ENCODE assay signal across 24 mouse cellular contexts in genomic region chr10:95298504-95298903, GRCm38 (mm10). TPM values are rescaled to one million over a fixed set of nuclear protein-coding genes. Genes with fewer than 3 reads are reported as not detected.
DNase-seq lines count a peak whose midpoint lies in the region; ATAC-seq and TF ChIP-seq lines count a peak whose summit lies in the region.
"Had no signal": no experiment of that assay in that cellular context is flagged by ENCODE, and none has a peak within 500 bp of the region (broad histone marks: within the 10 kb centered on the region; RNA-seq: fewer than 3 reads in every experiment).

No protein-coding gene starts in this region.

- in situ Hi-C loops in CH12.LX (cut with MboI; ENCODE audit: low pct_ligation_motif_present, low pct_unique_long_range_greater_than_20kb, low sequenced_read_pairs) = loop anchor here (5.0 kb wide), 1 partner anchor 36 kb away; no protein-coding TSS in a partner anchor

- H3K4me1 ChIP-seq in hindbrain, embryonic 16.5 days (ENCODE audit: control insufficient read depth, insufficient read depth, low read depth, low read length) = peaks cover 7% of the 10 kb centered on the region; the same call in 1 of the 2 replicates
- 0 out of 2 replicates have a peak, but pooled peaks cover 5% of the 10 kb centered on the region for H3K4me1 ChIP-seq in hindbrain, embryonic 14.5 days (replicated peaks; ENCODE audit: control insufficient read depth, insufficient read depth, low read length)
- H3K4me1 ChIP-seq in CH12.LX (ENCODE audit: control insufficient read depth in 1 of 2, insufficient read depth in 2 of 2) = peaks cover 34 to 59% of the 10 kb centered on the region in 2 experiments
- H3K4me1 ChIP-seq: intestine, embryonic 15.5 days had no signal

- H3K4me3 ChIP-seq in hindbrain, embryonic 16.5 days (ENCODE audit: low read length) = no peak overlapping the region
- H3K4me3 ChIP-seq in hindbrain, embryonic 14.5 days (replicated peaks; ENCODE audit: low read length) = no peak overlapping the region
- peak overlapping the region in 1 of 3 experiments; percentile 26 for H3K4me3 ChIP-seq in CH12.LX (replicated peaks in 1 of 3; ENCODE audit: low read depth in 2 of 3, low read length in 2 of 3, poor library complexity in 1 of 3)
- H3K4me3 ChIP-seq in macrophage (ENCODE audit: inconsistent target) = no peak overlapping the region
- H3K4me3 ChIP-seq: embryonic facial prominence, embryonic 10.5 days; embryonic facial prominence, embryonic 13.5 days; forebrain, embryonic 12.5 days; forebrain, embryonic 15.5 days; heart, embryonic 12.5 days; hindbrain, embryonic 15.5 days; intestine, embryonic 15.5 days had no signal

- ATAC-seq in hindbrain, embryonic 16.5 days = 0 out of 2 replicates have a peak, but pooled peaks have one; percentile 11
- ATAC-seq in hindbrain, embryonic 14.5 days (ENCODE audit: low FRiP score) = no peak
- ATAC-seq: forebrain, embryonic 15.5 days; intestine, embryonic 15.5 days had no signal

- no peak overlapping the region for H3K27ac ChIP-seq in hindbrain, embryonic 16.5 days (ENCODE audit: low read depth, low read length)
- H3K27ac ChIP-seq in hindbrain, embryonic 14.5 days = no peak overlapping the region
- peak overlapping the region; percentile 75 for H3K27ac ChIP-seq in CH12.LX (ENCODE audit: insufficient read depth, low read depth)
- peak overlapping the region; percentile 67 for H3K27ac ChIP-seq in macrophage
- H3K27ac ChIP-seq: embryonic facial prominence, embryonic 13.5 days; forebrain, embryonic 12.5 days; forebrain, embryonic 15.5 days; hindbrain, embryonic 15.5 days; intestine, embryonic 15.5 days had no signal

- no peak for TF ChIP-seq CTCF in CH12.LX (conservative IDR thresholded peaks at IDR 0.05 in 1 of 2, IDR thresholded peaks at IDR 0.05 in 1 of 2; ENCODE audit: low read depth in 2 of 2, low read length in 2 of 2)

- H3K9ac ChIP-seq in hindbrain, embryonic 16.5 days (ENCODE audit: low read depth, low read length) = no peak overlapping the region
- H3K9ac ChIP-seq in hindbrain, embryonic 14.5 days = no peak overlapping the region
- no peak overlapping the region for H3K9ac ChIP-seq in CH12.LX (ENCODE audit: insufficient read depth, low read depth)
- H3K9ac ChIP-seq: embryonic facial prominence, embryonic 13.5 days; forebrain, embryonic 12.5 days; forebrain, embryonic 15.5 days; heart, embryonic 12.5 days; heart, embryonic 15.5 days; hindbrain, embryonic 15.5 days; intestine, embryonic 15.5 days had no signal

- no peak for TF ChIP-seq POLR2A in CH12.LX (IDR thresholded peaks at IDR 0.05; ENCODE audit: low read depth, low read length)

- TF ChIP-seq EP300 in CH12.LX (IDR thresholded peaks at IDR 0.05; ENCODE audit: low read length) = no peak

- WGBS in hindbrain, embryonic 16.5 days = 80% methylated on average over 6 of the region's 6 CpGs
- 83% methylated on average over 6 of the region's 6 CpGs for WGBS in hindbrain, embryonic 14.5 days
- WGBS in macrophage (ENCODE audit: missing documents) = 63% methylated on average over 6 of the region's 6 CpGs

- no peaks in the 10 kb centered on the region for H3K27me3 ChIP-seq in hindbrain, embryonic 16.5 days (replicated peaks; ENCODE audit: control insufficient read depth, insufficient read depth, low read length)
- no peaks in the 10 kb centered on the region for H3K27me3 ChIP-seq in hindbrain, embryonic 14.5 days (ENCODE audit: control insufficient read depth, insufficient read depth, low read length)
- H3K27me3 ChIP-seq in CH12.LX (replicated peaks) = no peaks in the 10 kb centered on the region
- H3K27me3 ChIP-seq: embryonic facial prominence, embryonic 13.5 days; forebrain, embryonic 12.5 days; forebrain, embryonic 15.5 days; heart, embryonic 12.5 days; heart, embryonic 15.5 days; hindbrain, embryonic 15.5 days; intestine, embryonic 15.5 days had no signal

- H3K36me3 ChIP-seq in hindbrain, embryonic 16.5 days (ENCODE audit: control insufficient read depth, insufficient read depth, low read length) = no peaks in the 10 kb centered on the region
- no peaks in the 10 kb centered on the region for H3K36me3 ChIP-seq in hindbrain, embryonic 14.5 days (replicated peaks; ENCODE audit: control insufficient read depth, insufficient read depth)
- H3K36me3 ChIP-seq in CH12.LX (replicated peaks in 1 of 2; ENCODE audit: control insufficient read depth in 1 of 2, insufficient read depth in 1 of 2, low read length in 1 of 2) = no peaks in the 10 kb centered on the region
- H3K36me3 ChIP-seq in macrophage (ENCODE audit: inconsistent target) = no peaks in the 10 kb centered on the region
- H3K36me3 ChIP-seq: embryonic facial prominence, embryonic 10.5 days; embryonic facial prominence, embryonic 13.5 days; forebrain, embryonic 12.5 days; forebrain, embryonic 15.5 days; heart, embryonic 12.5 days; heart, embryonic 15.5 days; hindbrain, embryonic 15.5 days; intestine, embryonic 15.5 days had no signal

- no peaks in the 10 kb centered on the region for H3K9me3 ChIP-seq in hindbrain, embryonic 16.5 days (ENCODE audit: control insufficient read depth, low read length)
- H3K9me3 ChIP-seq in hindbrain, embryonic 14.5 days (ENCODE audit: control insufficient read depth, low read length) = no peaks in the 10 kb centered on the region
- no peaks in the 10 kb centered on the region for H3K9me3 ChIP-seq in CH12.LX (replicated peaks; ENCODE audit: low read length)
- H3K9me3 ChIP-seq: embryonic facial prominence, embryonic 10.5 days; embryonic facial prominence, embryonic 13.5 days; forebrain, embryonic 12.5 days; forebrain, embryonic 15.5 days; G1E; heart, embryonic 12.5 days; heart, embryonic 15.5 days; hindbrain, embryonic 15.5 days; intestine, embryonic 15.5 days had no signal

- DNase-seq in hindbrain, embryonic 14.5 days (ENCODE audit: low spot score) = no peak
- DNase-seq in A20 (ENCODE audit: low read depth, low spot score) = peak; percentile 59
- no peak for DNase-seq in CH12.LX (ENCODE audit: extremely low read depth)
- DNase-seq in thymus, postnatal 36 days = no peak
- DNase-seq in cerebellum, adult 8-10 months = no peak
- DNase-seq: adrenal gland, adult 2 months; adrenal gland, postnatal 36 days; cerebellum, adult 18-20 months; cerebellum, adult 9-11 months; cerebellum, postnatal 25 days; embryo, embryonic 11 days; gastrocnemius, postnatal 10 days; kidney, adult 11 months had no signal

- dilution Hi-C loops in CH12.LX (cut with MboI; ENCODE audit: extremely low pct_ligation_motif_present, extremely low pct_unique_long_range_greater_than_20kb, low sequenced_read_pairs) = no loop called here

- no peak for TF ChIP-seq RAD21 in CH12.LX (IDR thresholded peaks at IDR 0.05; ENCODE audit: low read depth, low read length)

- no peak overlapping the region for H3K4me2 ChIP-seq in hindbrain, embryonic 16.5 days (ENCODE audit: low read length)
- H3K4me2 ChIP-seq in hindbrain, embryonic 14.5 days (replicated peaks) = no peak overlapping the region
- H3K4me2 ChIP-seq in CH12.LX (ENCODE audit: insufficient read depth, low read depth, poor library complexity, severe bottlenecking) = no peak overlapping the region
- H3K4me2 ChIP-seq: embryonic facial prominence, embryonic 13.5 days; forebrain, embryonic 12.5 days; forebrain, embryonic 15.5 days; hindbrain, embryonic 15.5 days; intestine, embryonic 15.5 days had no signal

- H3K79me2 ChIP-seq in CH12.LX (replicated peaks; ENCODE audit: control insufficient read depth, extremely low read depth, insufficient read depth, poor library complexity, severe bottlenecking) (no peaks in the 10 kb centered on the region), macrophage (ENCODE audit: inconsistent target) (no peaks in the 10 kb centered on the region)

TF ChIP-seq in CH12.LX, 34 proteins besides CTCF, POLR2A, EP300 and RAD21:
- TF ChIP-seq ZNF384 (IDR thresholded peaks at IDR 0.05; ENCODE audit: low read depth, low read length) = peak; percentile 91
- no peak for TF ChIP-seq USF2 (conservative IDR thresholded peaks at IDR 0.05; ENCODE audit: low read depth, low read length)

RNA-seq across cellular contexts. Expression of gene Cradd, which starts 25.4 kb away (rescaled TPM):
- polyA plus RNA-seq in hindbrain, embryonic 16.5 days (2015; fragmentation: Nextera tagmentation; extraction: Ambion mirVana) = 8.7 and 9.2 TPM in 2 replicates
- 9.9 and 11.6 TPM in 2 replicates for polyA plus RNA-seq in hindbrain, embryonic 14.5 days (2014; fragmentation: Nextera tagmentation; extraction: Ambion mirVana)
- total RNA-seq in CH12.LX (2012; rRNA removed) (5.6 and 6.0 TPM in 2 replicates), CH12.LX (2014; rRNA removed) (5.2 and 5.6 TPM in 2 replicates)
- polyA plus RNA-seq in CH12.LX (2012; ENCODE audit: insufficient read length, low read depth) (8.2 and 8.8 TPM in 2 replicates), macrophage (2018) (8.7 to 11.3 TPM (median 9.2 TPM) in 3 replicates)
- 10 to 100 TPM in 17 of 26 experiments, 1 to 10 TPM in 9; 1.3 to 21.7 (median 15.0) TPM for total RNA-seq in macrophage (2018; cell fraction: chromatin; rRNA removed)
- total RNA-seq in macrophage (2018; cell fraction: cytosol; rRNA removed) = 10 to 100 TPM in 1 of 26 experiments, 1 to 10 TPM in 25; 5.2 to 10.7 (median 8.5) TPM
- total RNA-seq in macrophage (2018; cell fraction: nucleus; rRNA removed) = 10 to 100 TPM in 12 of 26 experiments, 1 to 10 TPM in 14; 3.6 to 20.0 (median 9.3) TPM

Comparison
In these comparisons a context has a peak if more than half of its experiments do, and no peak if none do; other contexts are left out.
1. H3K27ac ChIP-seq: peak in CH12.LX (single experiment) and macrophage (single experiment); none in hindbrain, embryonic 16.5 days (single experiment) and hindbrain, embryonic 14.5 days (single experiment).